Mouse (Mus musculus) G1E (cell line): Measurements from ENCODE around the gene Pnliprp2. TPM values are rescaled to one million over a fixed set of nuclear protein-coding genes. Genes with fewer than 3 reads are reported as not detected.

Source experiments
- ATAC-seq: 2 replicates; pipeline ENCODE4 v1.8.0; 2016; ENCODE audit warnings: mild to moderate bottlenecking; ENCODE audit not compliant: insufficient number of reproducible peaks, poor library complexity, low FRiP score, severe bottlenecking; ENCODE audit errors: extremely low read depth
- DNase-seq: peaks from one replicate; pipeline ENCODE4 v3.0.0; 2012; ENCODE audit warnings: low spot score
- H3K27me3 ChIP-seq: 2 replicates; pipeline ENCODE4 v1.6.1; 2012; ENCODE audit warnings: mild to moderate bottlenecking, low read length, inconsistent platforms; ENCODE audit not compliant: insufficient read depth
- H3K36me3 ChIP-seq: replicated peaks from 2 replicates; pipeline ENCODE3; 2012; ENCODE audit warnings: mild to moderate bottlenecking, inconsistent platforms
- H3K4me1 ChIP-seq: 2 replicates; pipeline ENCODE4 v1.6.1; 2012; ENCODE audit warnings: low read depth, low read length, inconsistent platforms, mixed read lengths; ENCODE audit not compliant: insufficient read depth
- H3K4me3 ChIP-seq: 2 replicates; pipeline ENCODE4 v1.5.1; 2012; ENCODE audit warnings: low read depth, mild to moderate bottlenecking, inconsistent platforms, low read length, moderate library complexity, mixed read lengths
- H3K9me3 ChIP-seq: replicated peaks from 2 replicates; pipeline ENCODE4 v1.6.1; 2012; ENCODE audit warnings: inconsistent platforms
- CTCF ChIP-seq: IDR thresholded peaks from 2 replicates; pipeline ENCODE4 v1.5.1; 2012; ENCODE audit warnings: low read depth, low read length, inconsistent platforms, mixed read lengths
- GATA1 ChIP-seq: IDR thresholded peaks from 2 replicates; pipeline ENCODE4 v1.6.1; 2012; ENCODE audit warnings: borderline replicate concordance, low read length, inconsistent platforms, mixed read lengths
- GATA2 ChIP-seq: IDR thresholded peaks from 2 replicates; pipeline ENCODE4 v1.6.1; 2012; ENCODE audit warnings: low read depth, low read length, inconsistent platforms, borderline replicate concordance
- POLR2AphosphoS5 ChIP-seq: IDR thresholded peaks from 2 replicates; pipeline ENCODE4 v1.6.1; 2012; ENCODE audit warnings: low read depth, low read length, inconsistent platforms; ENCODE audit not compliant: insufficient replicate concordance
- TAL1 ChIP-seq: conservative IDR thresholded peaks from 2 replicates; pipeline ENCODE4 v1.6.1; 2012; ENCODE audit warnings: low read depth, low read length, inconsistent platforms, mixed read lengths
- polyA plus RNA-seq: library from polyadenylated mRNA; stranded (reverse); fragments of >175 nt; gene quantifications from 2 replicates; pipeline ENCODE4 v1.2.3, GENCODE M21; 2012
- total RNA-seq, 2 experiments: library from RNA; stranded (forward) in 1 of 2; stranded (reverse) in 1 of 2; fragments of 200-1000 nt in 1 of 2; fragments of >200 nt in 1 of 2; fragmentation: Nextera tagmentation in 1 of 2; gene quantifications; 2 replicates each; pipeline ENCODE4 v1.2.3; 2014 to 2017

Pnliprp2 gene
- total RNA-seq (2014; fragmentation: Nextera tagmentation) (not detected in 2 replicates), total RNA-seq (2017) (not detected in 2 replicates), polyA plus RNA-seq (not detected in 2 replicates)

DNA sequence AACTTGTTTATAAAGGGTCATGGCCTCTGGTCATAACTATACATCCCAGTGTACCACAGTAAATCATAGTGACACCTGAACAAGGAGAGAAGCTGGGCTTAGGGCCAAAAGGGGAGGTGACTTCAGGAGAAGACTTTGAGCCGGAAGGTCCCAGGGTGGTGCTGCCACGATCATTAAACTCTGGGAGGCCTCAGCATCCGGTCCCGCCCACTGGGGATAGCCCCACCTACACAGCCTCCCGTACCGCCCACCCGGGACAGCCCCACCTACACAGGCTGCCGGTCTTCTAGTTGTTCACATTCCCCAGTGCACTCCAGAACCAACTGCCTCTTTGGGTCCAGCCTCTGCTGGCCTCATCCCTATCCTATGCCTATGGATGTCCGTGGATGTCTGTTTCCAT is at the start of gene Pnliprp2:
TSS of gene Pnliprp2 (plus strand) at position 297 of the 400 bp plus-strand sequence.
- TF ChIP-seq POLR2AphosphoS5 (no peak), TAL1 (no peak), CTCF (no peak), GATA2 (no peak), GATA1 (no peak)
- Histone ChIP-seq H3K4me3 (peak within 1 kb of the TSS; percentile 13; the same call in 1 of the 2 replicates), H3K27me3 (no peaks in the 10 kb centered on the region), H3K9me3 (peaks cover 28% of the 10 kb centered on the region), H3K4me1 (no peaks in the 10 kb centered on the region), H3K36me3 (no peaks in the 10 kb centered on the region)
- DNase-seq (no peak), ATAC-seq (no peak)

DNA sequence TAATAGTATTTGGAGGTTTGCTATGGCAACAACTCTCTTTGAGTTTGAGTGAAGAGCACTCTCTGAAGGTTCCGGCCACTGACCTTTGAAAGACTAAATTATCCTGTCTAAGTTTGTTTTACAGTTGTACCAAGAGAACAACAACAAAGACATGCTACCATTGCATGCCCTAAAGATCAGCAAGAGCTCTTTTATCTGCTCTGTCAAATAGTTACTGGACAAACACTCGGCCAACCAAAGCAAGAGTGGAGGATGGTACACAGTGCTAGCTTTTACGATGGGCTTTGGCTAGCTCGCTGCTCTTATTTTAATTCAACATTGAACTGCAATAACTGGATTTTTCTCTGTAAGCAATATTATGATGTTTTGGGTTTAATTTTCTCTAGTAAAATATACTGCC is 41.6 kb upstream of the Pnliprp2 start:
- Histone ChIP-seq H3K36me3 (no peaks in the 10 kb centered on the region), H3K27me3 (no peaks in the 10 kb centered on the region), H3K4me3 (no peak overlapping the region), H3K9me3 (no peaks in the 10 kb centered on the region), H3K4me1 (no peaks in the 10 kb centered on the region)
- DNase-seq = no peak
- TF ChIP-seq TAL1 (no peak), GATA1 (no peak), GATA2 (no peak), CTCF (no peak), POLR2AphosphoS5 (no peak)
- ATAC-seq = no peak

DNA sequence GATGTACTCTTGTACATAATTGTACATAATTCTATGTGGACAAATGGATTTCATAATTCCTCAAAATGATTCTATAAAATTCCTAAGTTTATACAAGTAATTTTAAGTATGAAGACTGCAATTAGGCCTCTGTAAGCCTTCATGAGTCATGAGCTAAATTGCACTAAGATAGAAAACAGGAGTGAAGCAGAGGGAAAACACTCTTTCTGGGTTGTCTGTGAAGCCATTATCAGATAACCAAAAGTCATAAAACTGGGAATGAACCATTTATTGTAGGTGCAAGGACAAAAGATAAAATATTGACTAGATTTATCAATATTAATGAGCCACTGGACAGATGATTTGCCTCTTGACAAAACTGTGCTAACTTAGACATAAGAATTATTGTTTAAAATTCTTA is 39.1 kb upstream of the Pnliprp2 start:
- TF ChIP-seq CTCF (no peak), GATA1 (no peak), POLR2AphosphoS5 (no peak), TAL1 (no peak), GATA2 (no peak)
- H3K27me3 ChIP-seq = no peaks in the 10 kb centered on the region
- H3K9me3 ChIP-seq = no peaks in the 10 kb centered on the region
- DNase-seq (no peak), ATAC-seq (no peak)
- H3K4me3 ChIP-seq = no peak overlapping the region
- no peaks in the 10 kb centered on the region for H3K4me1 ChIP-seq
- no peaks in the 10 kb centered on the region for H3K36me3 ChIP-seq

DNA sequence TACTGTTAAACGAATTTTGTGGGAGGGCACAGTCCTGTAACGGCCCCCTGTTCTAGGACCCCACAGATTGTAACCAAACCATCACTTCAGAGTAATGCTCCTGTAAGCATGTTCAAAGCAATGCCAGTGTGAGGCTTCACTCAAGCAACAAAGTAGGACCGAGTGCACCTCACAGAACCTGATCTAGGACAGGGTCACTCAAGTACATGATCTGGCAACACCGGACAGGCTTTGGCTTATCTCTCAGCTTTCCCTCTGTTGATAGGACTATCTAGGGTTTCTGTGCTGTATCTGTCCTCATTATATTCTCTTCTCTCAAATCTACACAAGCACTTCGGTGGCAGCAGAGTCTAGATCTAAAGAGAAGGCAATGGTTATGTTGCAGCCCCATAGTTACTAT is 33.0 kb upstream of the Pnliprp2 start:
- TF ChIP-seq POLR2AphosphoS5 (no peak), CTCF (no peak), GATA2 (no peak), GATA1 (no peak), TAL1 (no peak)
- ATAC-seq = no peak
- Histone ChIP-seq H3K4me3 (no peak overlapping the region), H3K9me3 (no peaks in the 10 kb centered on the region; the same call in none of the 2 replicates), H3K36me3 (no peaks in the 10 kb centered on the region), H3K4me1 (no peaks in the 10 kb centered on the region), H3K27me3 (no peaks in the 10 kb centered on the region)
- DNase-seq = no peak

DNA sequence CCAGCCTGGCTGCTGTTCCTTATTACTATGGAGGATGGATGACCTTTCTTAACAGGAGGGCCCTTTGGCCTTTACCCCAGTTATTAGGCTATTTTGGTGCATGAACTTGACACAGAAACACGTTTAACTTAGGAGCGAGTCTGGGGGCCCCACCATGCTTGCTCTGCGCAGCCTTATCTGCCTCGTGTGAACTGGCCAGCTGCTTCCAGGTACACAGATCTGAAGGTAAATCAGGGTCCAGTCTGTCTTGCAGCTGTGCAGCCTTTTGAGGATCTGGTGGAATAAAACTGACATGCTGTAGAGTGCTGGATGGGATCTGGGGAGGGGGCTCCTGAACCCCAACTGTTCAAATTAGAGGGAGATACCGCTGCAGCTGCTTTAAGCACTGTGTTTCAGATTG is 31.8 kb upstream of the Pnliprp2 start:
- Histone ChIP-seq H3K9me3 (peaks cover 4% of the 10 kb centered on the region), H3K4me1 (no peaks in the 10 kb centered on the region), H3K36me3 (no peaks in the 10 kb centered on the region), H3K27me3 (no peaks in the 10 kb centered on the region), H3K4me3 (no peak overlapping the region)
- no peak for DNase-seq
- ATAC-seq = no peak
- TF ChIP-seq TAL1 (no peak), GATA1 (no peak), POLR2AphosphoS5 (no peak), GATA2 (no peak), CTCF (no peak)

DNA sequence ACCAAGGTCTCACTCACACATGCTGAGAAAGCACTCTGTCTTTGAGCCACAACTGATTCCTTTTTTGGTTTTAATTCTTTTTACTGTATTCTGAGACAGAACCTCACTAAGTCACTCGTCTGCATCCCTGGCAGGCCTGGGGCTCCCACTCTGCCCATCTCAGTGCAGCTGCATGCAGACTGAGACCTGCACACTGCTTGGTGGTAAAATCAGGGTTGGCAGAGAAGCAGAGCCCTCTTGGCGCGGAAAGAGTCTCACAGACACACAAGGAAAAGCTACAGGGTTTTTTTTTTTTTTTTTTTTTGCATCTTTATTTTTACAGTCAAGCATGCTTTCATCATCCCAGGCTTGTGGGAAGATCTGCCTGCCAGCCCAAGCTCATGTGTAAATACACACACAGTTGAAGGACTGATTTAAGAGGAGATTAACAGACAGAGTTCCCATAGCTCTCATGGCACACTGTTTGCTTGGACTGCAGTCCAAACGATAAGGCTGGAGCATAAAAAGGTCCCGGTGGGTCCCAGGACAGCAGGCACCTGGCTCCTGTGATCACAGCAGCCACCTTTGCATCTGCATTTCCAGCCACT is 31.0 kb upstream of the Pnliprp2 start, which contains the start of gene Pnliprp1:
TSS of gene Pnliprp1 (plus strand) at position 443 of the 587 bp plus-strand sequence.
- H3K4me3 ChIP-seq = no peak within 1 kb of the TSS
- H3K9me3 ChIP-seq = peaks cover 4% of the 10 kb centered on the region
- ATAC-seq (no peak), DNase-seq (no peak)
- TF ChIP-seq TAL1 = no peak
- TF ChIP-seq CTCF = no peak
- TF ChIP-seq POLR2AphosphoS5 = no peak
- TF ChIP-seq GATA2 = no peak
- TF ChIP-seq GATA1 = no peak
- H3K27me3 ChIP-seq = no peaks in the 10 kb centered on the region
- H3K4me1 ChIP-seq = no peaks in the 10 kb centered on the region
- no peaks in the 10 kb centered on the region for H3K36me3 ChIP-seq

DNA sequence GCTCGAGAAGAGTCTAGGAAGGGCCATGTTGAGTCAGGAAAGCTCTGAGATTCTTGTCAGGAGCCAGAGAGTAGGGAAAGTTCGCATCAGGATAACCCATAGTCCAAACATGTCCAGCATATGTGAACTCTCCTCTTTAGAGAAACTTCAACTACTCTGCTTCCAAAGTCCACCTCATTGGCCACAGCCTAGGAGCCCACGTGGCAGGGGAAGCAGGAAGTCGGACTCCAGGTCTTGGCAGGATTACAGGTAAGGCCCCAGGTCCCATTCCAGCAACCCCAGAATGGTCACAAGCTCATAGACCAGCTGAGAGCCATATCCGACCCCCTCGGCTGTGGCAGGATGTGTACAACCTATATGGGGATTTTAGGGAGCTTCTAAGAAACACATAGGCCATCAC is 26.3 kb upstream of the Pnliprp2 start:
- ATAC-seq (no peak), DNase-seq (no peak)
- Histone ChIP-seq H3K4me3 (no peak overlapping the region), H3K9me3 (peaks cover 11% of the 10 kb centered on the region; the same call in 1 of the 2 replicates), H3K36me3 (no peaks in the 10 kb centered on the region), H3K4me1 (no peaks in the 10 kb centered on the region), H3K27me3 (no peaks in the 10 kb centered on the region)
- no peak for TF ChIP-seq GATA2
- no peak for TF ChIP-seq GATA1
- TF ChIP-seq TAL1 = no peak
- TF ChIP-seq POLR2AphosphoS5 = no peak
- TF ChIP-seq CTCF = no peak
